Mouse (Mus musculus) heart, postnatal 0 days (tissue): ENCODE measurements around the gene Fyb.

Experiments
- CTCF ChIP-seq: IDR thresholded peaks from 2 replicates; pipeline ENCODE4 v1.5.1; 2016; ENCODE audit warnings: antibody characterized with exemption, control low read depth, low read depth
- EP300 ChIP-seq: IDR thresholded peaks from 2 replicates; pipeline ENCODE4 v1.6.1; 2016; ENCODE audit warnings: antibody characterized with exemption, low read depth

GRCm38 (mm10) chr15:6522653-6523167 is at the start of gene Fyb:
- TF ChIP-seq EP300 (no peak), CTCF (no peak)
